Mouse (Mus musculus) cerebellum, adult 2 months (tissue): ENCODE results near the gene Plpp1.

Experiments
- CTCF ChIP-seq: fragments of 200-500 bp; IDR thresholded peaks from 2 replicates; pipeline ENCODE4 v1.5.1; 2011; ENCODE audit warnings: low read depth, mild to moderate bottlenecking, control low read depth, low read length, moderate library complexity, borderline replicate concordance; ENCODE audit not compliant: insufficient read depth
- POLR2A ChIP-seq: fragments of 200-500 bp; IDR thresholded peaks from 2 replicates; pipeline ENCODE4 v1.6.1; 2011; ENCODE audit warnings: low read length, control low read depth, borderline replicate concordance; ENCODE audit not compliant: insufficient read depth

DNA sequence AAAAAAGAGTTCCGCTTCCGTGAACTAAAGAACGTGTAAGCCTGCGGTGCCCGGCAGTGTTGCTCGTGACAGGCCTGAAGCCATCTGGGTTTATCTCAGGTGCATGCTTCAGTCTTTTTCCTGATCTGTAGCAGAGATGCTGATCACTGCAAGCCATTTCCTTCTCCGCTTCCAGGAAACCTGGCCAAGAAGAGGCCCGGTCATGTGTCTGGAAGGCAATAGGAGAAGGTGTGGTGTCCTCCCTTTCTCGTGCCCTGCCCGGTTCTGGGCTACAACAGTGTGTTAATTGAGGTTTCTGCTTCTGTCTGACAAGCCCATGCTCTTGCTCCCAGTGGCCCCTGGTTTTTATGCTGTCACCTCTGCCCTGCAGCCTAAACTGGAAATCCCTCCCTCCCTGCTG lies 24.7 kb upstream of the Plpp1 start:
- TF ChIP-seq POLR2A (no peak), CTCF (no peak)
